Mouse (Mus musculus) B cell, adult 2 months (primary cell): ENCODE results near the gene P3h3.
"Not testable (repeated sequence)": the region's sequence is repeated elsewhere in the genome, so short reads cannot be mapped to it uniquely, and the experiment has no call there.

Experiments
- DNase-seq, 2 experiments: peaks; one replicate each; pipeline ENCODE4 v3.0.0; 2022

The P3h3 gene

GRCm38 (mm10) chr6:124865766-124866362 lies 8.3 kb upstream of the P3h3 start:
- no peak for DNase-seq

- DNase-seq: peak; percentile 42 to 45
These were observed 6.2 kb upstream of the P3h3 start, which contains the start of gene Gpr162 for GRCm38 (mm10) chr6:124863658-124864298. TSS of gene Gpr162 (minus strand) at chr6:124863983.

DNA sequence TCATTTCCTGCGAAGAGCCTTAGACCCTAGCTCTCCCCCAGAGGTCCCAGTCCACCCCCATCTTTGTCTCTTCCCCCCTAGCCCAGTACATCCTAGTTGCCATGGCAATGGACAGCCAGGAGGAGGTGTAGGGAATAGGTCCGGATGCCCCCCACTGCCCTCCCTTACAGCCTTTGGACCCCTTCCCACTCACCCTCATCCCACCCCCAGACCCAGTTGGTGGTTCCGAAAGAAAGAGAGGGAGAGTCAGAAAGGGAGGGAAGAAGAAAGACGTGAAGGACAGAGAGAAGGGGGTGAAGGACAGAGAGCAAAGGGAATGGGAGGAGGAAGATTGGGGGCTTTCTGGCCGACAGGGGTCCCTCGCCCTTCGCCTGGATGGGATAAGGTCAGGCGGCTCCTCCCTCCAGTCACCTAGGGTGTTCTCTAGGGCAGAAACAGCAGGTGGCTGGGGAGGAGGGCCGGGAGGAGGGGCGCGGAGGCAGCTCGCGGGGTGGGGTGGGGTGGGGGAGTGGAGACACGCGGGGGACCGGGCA lies 5.6 kb upstream of the P3h3 start:
- DNase-seq: no peak

DNA sequence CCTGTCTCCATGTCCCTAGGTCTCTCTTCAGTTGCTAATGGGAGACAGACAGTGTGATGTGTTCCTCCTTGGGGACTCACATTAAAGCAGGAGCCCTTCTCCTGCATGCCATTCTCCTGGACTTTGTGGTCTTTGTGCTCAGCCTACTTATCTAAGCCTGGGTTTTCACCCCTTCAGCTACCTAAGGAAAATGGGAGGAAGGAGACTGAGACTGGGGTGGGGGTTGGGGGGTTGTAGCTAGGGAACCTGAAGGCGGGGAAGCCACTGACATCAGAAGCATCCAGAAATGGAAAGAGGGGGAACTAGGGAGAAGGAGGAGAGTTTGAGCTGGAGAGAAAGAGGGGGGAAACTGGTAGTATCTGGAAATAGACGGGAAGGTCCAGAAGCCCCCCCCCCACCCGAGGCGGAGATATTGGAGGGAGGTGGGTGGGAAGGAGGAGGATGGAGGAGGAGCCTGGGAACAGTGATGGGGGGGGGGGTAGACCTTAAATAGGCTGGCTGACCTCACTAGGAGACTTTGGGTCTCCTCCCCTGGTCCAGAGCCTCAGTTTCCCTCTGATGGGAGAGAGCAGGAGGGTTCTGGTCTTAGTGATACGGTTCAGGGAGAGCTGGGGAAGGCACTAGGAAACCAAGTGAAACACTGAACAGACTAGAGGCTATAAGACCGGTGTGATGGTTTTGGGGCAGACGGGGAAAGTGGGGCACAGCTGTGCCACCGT lies 5.0 kb upstream of the P3h3 start:
- DNase-seq: no peak

GRCm38 (mm10) chr6:124861802-124862201 lies 4.2 kb upstream of the P3h3 start:
- no peak for DNase-seq

DNA sequence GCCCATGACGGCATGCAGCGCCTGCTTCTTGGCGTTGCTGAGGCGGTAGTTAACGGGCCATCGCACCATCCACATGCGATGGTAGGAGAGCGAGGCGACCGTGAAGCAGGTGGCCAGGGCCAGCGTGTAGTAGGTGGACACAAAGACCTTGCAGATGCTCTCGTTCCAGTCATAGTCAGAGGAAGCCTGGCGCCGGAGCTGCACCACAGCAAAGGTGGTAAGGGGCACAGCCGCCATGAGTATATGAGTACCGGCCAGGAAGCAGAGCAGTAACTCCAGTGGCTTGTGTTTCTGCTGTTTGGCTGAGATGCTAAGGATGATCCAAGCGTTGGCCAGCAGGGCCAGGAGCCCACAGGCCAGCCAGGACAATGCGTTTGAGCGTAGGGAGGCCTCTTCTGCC lies 3.7 kb upstream of the P3h3 start:
- no peak for DNase-seq

DNA sequence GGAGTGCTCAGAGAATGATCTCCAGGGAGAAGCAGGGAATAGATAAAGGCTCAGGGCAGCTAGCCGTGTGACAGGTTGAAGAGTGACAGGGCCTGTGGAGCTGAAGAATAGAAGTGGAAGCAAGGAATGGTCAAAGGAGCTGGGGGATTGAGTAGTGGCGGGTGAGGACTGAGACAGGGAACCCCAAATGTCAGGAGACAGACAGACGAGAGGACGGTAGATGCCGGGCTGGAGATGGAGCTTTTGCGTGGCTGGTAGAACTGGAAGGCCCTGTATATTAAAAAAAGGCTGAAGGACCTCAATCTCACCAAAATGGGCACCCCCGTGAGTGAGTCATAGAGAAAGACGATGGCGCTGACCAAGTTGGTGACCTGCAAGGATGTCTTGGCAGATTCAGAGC lies 3.0 kb upstream of the P3h3 start:
- DNase-seq: no peak

- DNase-seq: peak; percentile 91 to 92
These were observed 2.2 kb upstream of the P3h3 start for GRCm38 (mm10) chr6:124859725-124860124.

- DNase-seq: no peak
These were observed 1.2 kb upstream of the P3h3 start for GRCm38 (mm10) chr6:124858561-124859318.

- no peak for DNase-seq
These were observed 433 bp upstream of the P3h3 start for GRCm38 (mm10) chr6:124857840-124858530.

GRCm38 (mm10) chr6:124856321-124856720 lies 1.2 kb downstream of the P3h3 start:
- no peak for DNase-seq

- DNase-seq: no peak
These were observed 2.9 kb downstream of the P3h3 start for GRCm38 (mm10) chr6:124854647-124855046.

DNA sequence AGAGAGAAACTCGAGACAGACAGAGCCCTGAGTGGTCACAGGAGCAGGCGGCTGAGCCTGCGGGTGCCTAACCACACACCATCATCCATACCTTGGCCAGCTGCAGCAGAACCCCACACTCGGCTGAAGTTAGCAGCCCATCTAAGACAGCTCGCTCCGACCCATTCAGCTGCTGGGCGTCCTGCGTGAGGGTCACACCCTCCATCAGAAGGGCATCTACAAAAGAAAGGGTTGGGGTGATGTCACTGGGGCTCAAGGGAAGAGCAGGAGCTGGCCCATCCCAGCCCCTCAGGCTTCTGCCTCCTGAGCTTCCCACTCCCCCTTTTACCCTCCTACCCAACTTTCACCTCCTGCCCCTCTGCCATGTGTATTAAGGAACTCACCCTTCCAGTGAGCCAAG lies 7.0 kb downstream of the P3h3 start:
- DNase-seq: no peak

- DNase-seq: peak; percentile 97
These were observed 10.2 kb downstream of the P3h3 start for GRCm38 (mm10) chr6:124847305-124847704.

- no peak for DNase-seq
These were observed 17.0 kb downstream of the P3h3 start, which contains the start of gene Gnb3 for GRCm38 (mm10) chr6:124840241-124841167. TSS of gene Gnb3 (minus strand) at chr6:124840275.

DNA sequence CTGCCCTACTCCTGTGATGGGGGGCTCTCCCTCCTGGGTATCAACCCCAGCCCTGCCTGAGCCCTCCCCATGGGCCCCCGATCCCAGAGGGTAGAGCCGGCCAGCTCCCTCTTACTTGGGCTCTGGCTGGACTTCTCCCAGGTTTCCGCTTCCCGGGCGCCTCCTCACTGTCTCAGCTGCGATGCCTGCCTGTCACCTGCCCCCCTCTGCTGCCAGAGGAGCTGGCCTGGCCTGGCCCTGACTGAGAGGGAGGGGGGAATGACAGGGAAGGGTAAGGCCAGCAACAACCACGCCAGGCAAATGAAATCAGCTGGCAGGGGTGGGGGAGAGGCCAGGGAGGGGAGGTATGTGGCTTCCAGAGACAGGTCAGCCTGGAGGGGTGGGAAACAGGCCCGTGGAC lies 17.7 kb downstream of the P3h3 start:
- no peak for DNase-seq

- no peak for DNase-seq
These were observed 21.1 kb downstream of the P3h3 start for GRCm38 (mm10) chr6:124836411-124836810.

GRCm38 (mm10) chr6:124835531-124835930 lies 22.0 kb downstream of the P3h3 start:
- DNase-seq: no peak

GRCm38 (mm10) chr6:124834512-124835081 lies 23.0 kb downstream of the P3h3 start:
- no peak for DNase-seq

- no peak for DNase-seq
These were observed 25.9 kb downstream of the P3h3 start for GRCm38 (mm10) chr6:124831649-124832048.

DNA sequence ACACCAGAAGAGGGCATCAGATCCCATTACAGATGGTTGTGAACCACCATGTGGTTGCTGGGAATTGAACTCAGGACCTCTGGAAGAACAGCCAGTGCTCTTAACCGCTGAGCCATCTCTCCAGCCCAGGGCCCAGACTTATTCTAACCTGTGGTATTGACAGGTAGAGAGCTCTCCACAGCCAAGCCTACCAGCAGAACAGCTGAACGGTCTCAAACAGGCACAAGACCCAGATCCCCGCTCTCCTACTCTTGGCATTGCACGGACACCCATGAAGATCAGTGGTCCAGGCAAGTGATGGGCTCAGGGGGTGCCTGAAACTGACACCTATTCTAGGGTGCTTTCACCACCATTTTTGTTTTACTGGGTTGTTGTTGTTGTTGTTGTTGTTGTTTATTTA lies 26.4 kb downstream of the P3h3 start:
- not testable (repeated sequence) for DNase-seq
